Mouse (Mus musculus) inflammation-experienced regulatory T-cells (primary cell): ENCODE results near the gene Prss2. TPM values are rescaled to one million over a fixed set of nuclear protein-coding genes. Genes with fewer than 3 reads are reported as not detected.

Experiments used
- polyA plus RNA-seq, 2 experiments: library from polyadenylated mRNA; unstranded; fragments of 100-300 nt; shearing (Covaris generic); gene quantifications; one replicate each; pipeline ENCODE4 v1.2.1; 2017

The Prss2 gene
- polyA plus RNA-seq, result 1 to 10 TPM in 1 of 2 experiments, under 1 TPM in 1; 0.95 to 1.4 TPM

DNA sequence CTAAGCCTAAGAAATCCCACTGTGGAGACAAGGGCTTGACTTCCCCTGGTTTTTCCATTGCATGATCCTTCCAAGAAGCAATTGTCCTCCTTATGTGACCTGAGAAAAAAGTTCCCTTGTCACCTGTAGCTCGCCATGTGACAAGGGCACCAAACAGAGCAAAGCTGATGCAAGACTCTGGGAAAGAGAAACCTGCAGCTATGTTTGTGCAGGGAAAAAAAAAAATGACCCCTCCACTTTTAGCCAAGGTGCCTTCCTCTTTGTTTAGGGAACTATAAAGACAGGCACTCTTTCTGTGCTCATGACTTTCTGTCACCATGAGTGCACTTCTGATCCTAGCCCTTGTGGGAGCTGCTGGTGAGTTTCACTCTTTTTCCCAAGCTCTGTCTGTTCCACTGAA lies at the start of gene Prss2:
Prss2 (plus strand) TSS at position 301 of the 400 bp plus-strand sequence.

Other genes with a start within 250 kb of the Prss2 start
- under 1 TPM in 1 of 2 experiments, not detected in 1; 0.49 TPM for gene Try4, start 219.5 kb upstream of the Prss2 start, polyA plus RNA-seq
- not detected for gene Try5, start 204.9 kb upstream of the Prss2 start, polyA plus RNA-seq
- not detected for gene Try10, start 167.7 kb upstream of the Prss2 start, polyA plus RNA-seq
- gene Prss3, start 144.1 kb upstream of the Prss2 start, polyA plus RNA-seq, result not detected
- gene Gm5771, start 129.4 kb upstream of the Prss2 start, polyA plus RNA-seq, result not detected
- gene Gm10334, start 75.6 kb upstream of the Prss2 start, polyA plus RNA-seq, result not detected
- not detected for gene Prss1, start 62.9 kb upstream of the Prss2 start, polyA plus RNA-seq
- gene Ephb6, start 83.7 kb downstream of the Prss2 start, polyA plus RNA-seq, result 10 to 100 TPM; 44.4 to 88.9 TPM
- 1 to 10 TPM in 1 of 2 experiments, under 1 TPM in 1; 0.39 to 1.4 TPM for gene Trpv6, start 114.6 kb downstream of the Prss2 start, polyA plus RNA-seq
- under 1 TPM; 0.10 to 0.18 TPM for gene Trpv5, start 159.0 kb downstream of the Prss2 start, polyA plus RNA-seq
- gene Llcfc1, start 162.6 kb downstream of the Prss2 start, polyA plus RNA-seq, result not detected
- under 1 TPM in 1 of 2 experiments, not detected in 1; 0.47 TPM for gene Kel, start 182.6 kb downstream of the Prss2 start, polyA plus RNA-seq